Mouse (Mus musculus) midbrain, embryonic 11.5 days (tissue): ENCODE measurements around the gene Dnajc4. TPM values are rescaled to one million over a fixed set of nuclear protein-coding genes. Genes with fewer than 3 reads are reported as not detected.

ENCODE experiments used
- ATAC-seq: fragments of 200-750 bp; cut with Nextera tagmentation; 2 replicates; pipeline ENCODE4 v1.8.0; 2017; ENCODE audit warnings: moderate TSS enrichment, moderate library complexity; ENCODE audit not compliant: low FRiP score
- DNase-seq: peaks from one replicate; pipeline ENCODE4 v3.0.0; 2015; ENCODE audit warnings: low spot score; ENCODE audit errors: missing footprints
- H3K27ac ChIP-seq: fragments of 300-500 bp; sonication (generic); 2 replicates; pipeline ENCODE4 v1.5.1; 2014; ENCODE audit warnings: low read depth, low read length
- H3K27me3 ChIP-seq: fragments of 300-500 bp; sonication (generic); 2 replicates; pipeline ENCODE4 v1.6.1; 2014; ENCODE audit warnings: mild to moderate bottlenecking, low read length, moderate library complexity, mixed read lengths; ENCODE audit not compliant: control insufficient read depth, insufficient read depth
- H3K36me3 ChIP-seq: fragments of 300-500 bp; sonication (generic); 2 replicates; pipeline ENCODE4 v1.6.1; 2014; ENCODE audit warnings: mild to moderate bottlenecking, low read length, moderate library complexity, mixed read lengths; ENCODE audit not compliant: control insufficient read depth, insufficient read depth
- H3K4me1 ChIP-seq: fragments of 300-500 bp; sonication (generic); 2 replicates; pipeline ENCODE4 v1.6.1; 2014; ENCODE audit warnings: low read length; ENCODE audit not compliant: control insufficient read depth, insufficient read depth
- H3K4me2 ChIP-seq: fragments of 300-500 bp; sonication (generic); 2 replicates; pipeline ENCODE4 v1.6.1; 2014; ENCODE audit warnings: mild to moderate bottlenecking, moderate library complexity
- H3K4me3 ChIP-seq: fragments of 300-500 bp; sonication (generic); 2 replicates; pipeline ENCODE4 v1.5.1; 2014; ENCODE audit warnings: low read depth, low read length
- H3K9ac ChIP-seq: fragments of 300-500 bp; sonication (generic); 2 replicates; pipeline ENCODE4 v1.6.1; 2014; ENCODE audit warnings: low read length
- H3K9me3 ChIP-seq: fragments of 300-500 bp; sonication (generic); 2 replicates; pipeline ENCODE4 v1.6.1; 2016; ENCODE audit warnings: low read length; ENCODE audit not compliant: control insufficient read depth
- WGBS: fragments of 180-500 bp; shearing (Covaris S2); extraction: QIAGEN DNeasy Blood & Tissue Kit; methylation state at CpG from one replicate; pipeline ENCODE4 v1.1.7; 2014; 5-methylcytosine and 5-hydroxymethylcytosine counted together
- polyA plus RNA-seq: library from polyadenylated mRNA; unstranded; fragments of >200 nt; fragmentation: Nextera tagmentation; extraction: Ambion mirVana; gene quantifications from 2 replicates; pipeline ENCODE4 v1.2.1, GENCODE M21; 2014

Dnajc4 gene
- 17.9 and 21.0 TPM in 2 replicates for polyA plus RNA-seq

GRCm38 (mm10) chr19:6992011-6992858 is at the start of gene Dnajc4:
Gene Dnajc4 (minus strand): TSS chr19:6992572.
- DNase-seq (peak; percentile 98), ATAC-seq (peak; percentile 95)
- peaks cover 27% of the 10 kb centered on the region for H3K4me1 ChIP-seq
- H3K27me3 ChIP-seq, result no peaks in the 10 kb centered on the region
- no peaks in the 10 kb centered on the region for H3K36me3 ChIP-seq
- peak within 1 kb of the TSS; percentile 72 for H3K9ac ChIP-seq
- WGBS, result 1% methylated on average over 37 of the region's 37 CpGs
- no peak within 1 kb of the TSS for H3K27ac ChIP-seq
- H3K9me3 ChIP-seq, result no peaks in the 10 kb centered on the region
- peak within 1 kb of the TSS; percentile 52 for H3K4me3 ChIP-seq
- peak within 1 kb of the TSS; percentile 93 for H3K4me2 ChIP-seq

- Histone ChIP-seq H3K27me3 (no peaks in the 10 kb centered on the region), H3K4me3 (no peak overlapping the region), H3K4me2 (no peak overlapping the region), H3K27ac (no peak overlapping the region), H3K9ac (no peak overlapping the region), H3K36me3 (no peaks in the 10 kb centered on the region), H3K4me1 (peaks cover 22% of the 10 kb centered on the region), H3K9me3 (no peaks in the 10 kb centered on the region)
- ATAC-seq, result no peak
- no peak for DNase-seq
- 89% methylated on average over 2 of the region's 2 CpGs for WGBS
Measured at GRCm38 (mm10) chr19:7041171-7041570, 48.8 kb upstream of the Dnajc4 start.

- H3K4me2 ChIP-seq, result peak overlapping the region; percentile 72
- whole genome bisulfite sequencing, result 28% methylated on average over 13 of the region's 13 CpGs
- no peak for ATAC-seq
- peak overlapping the region; percentile 45 for H3K4me3 ChIP-seq
- no peak for DNase-seq
- H3K9ac ChIP-seq, result peak overlapping the region; percentile 83
- H3K4me1 ChIP-seq, result peaks cover 22% of the 10 kb centered on the region
- no peaks in the 10 kb centered on the region for H3K27me3 ChIP-seq
- H3K9me3 ChIP-seq, result no peaks in the 10 kb centered on the region
- peak overlapping the region; percentile 89 for H3K27ac ChIP-seq
- H3K36me3 ChIP-seq, result peaks cover under 1% of the 10 kb centered on the region; the same call in 1 of the 2 replicates
Measured at GRCm38 (mm10) chr19:7040637-7041130, 48.3 kb upstream of the Dnajc4 start.

GRCm38 (mm10) chr19:7039841-7040636 is 47.7 kb upstream of the Dnajc4 start, which contains the start of gene Stip1:
Gene Stip1 (minus strand): TSS chr19:7039967.
- under 1% methylated on average over 45 of the region's 49 CpGs for WGBS
- ATAC-seq (peak; percentile 99), DNase-seq (peak; percentile 100)
- Histone ChIP-seq H3K27ac (peak within 1 kb of the TSS; percentile 89), H3K9ac (peak within 1 kb of the TSS; percentile 93), H3K4me3 (peak within 1 kb of the TSS; percentile 92), H3K27me3 (no peaks in the 10 kb centered on the region), H3K9me3 (no peaks in the 10 kb centered on the region), H3K4me1 (peaks cover 22% of the 10 kb centered on the region), H3K36me3 (peaks cover 5% of the 10 kb centered on the region), H3K4me2 (peak within 1 kb of the TSS; percentile 87)

- Histone ChIP-seq H3K27me3 (no peaks in the 10 kb centered on the region), H3K36me3 (peaks cover 9% of the 10 kb centered on the region), H3K4me1 (peaks cover 22% of the 10 kb centered on the region), H3K4me2 (peak overlapping the region; percentile 87), H3K4me3 (peak overlapping the region; percentile 92), H3K9me3 (no peaks in the 10 kb centered on the region), H3K27ac (peak overlapping the region; percentile 87), H3K9ac (peak overlapping the region; percentile 93)
- DNase-seq (no peak), ATAC-seq (no peak)
- WGBS, result 2% methylated on average over 35 of the region's 35 CpGs
Measured at GRCm38 (mm10) chr19:7039088-7039720, 46.8 kb upstream of the Dnajc4 start.

- 94% methylated on average over 5 of the region's 5 CpGs for WGBS
- Histone ChIP-seq H3K9me3 (no peaks in the 10 kb centered on the region), H3K4me3 (no peak overlapping the region), H3K27me3 (no peaks in the 10 kb centered on the region), H3K36me3 (peaks cover 42% of the 10 kb centered on the region), H3K9ac (no peak overlapping the region), H3K27ac (no peak overlapping the region), H3K4me2 (no peak overlapping the region), H3K4me1 (peaks cover 16% of the 10 kb centered on the region)
- ATAC-seq (no peak), DNase-seq (no peak)
Measured at GRCm38 (mm10) chr19:7034006-7034405, 41.6 kb upstream of the Dnajc4 start.

- Histone ChIP-seq H3K27ac (no peak overlapping the region), H3K9ac (no peak overlapping the region), H3K4me1 (no peaks in the 10 kb centered on the region), H3K4me2 (no peak overlapping the region), H3K9me3 (no peaks in the 10 kb centered on the region), H3K36me3 (peaks cover 64% of the 10 kb centered on the region), H3K27me3 (no peaks in the 10 kb centered on the region), H3K4me3 (no peak overlapping the region)
- WGBS, result 96% methylated on average over 5 of the region's 5 CpGs
- DNase-seq (no peak), ATAC-seq (no peak)
Measured at GRCm38 (mm10) chr19:7029531-7029930, 37.2 kb upstream of the Dnajc4 start.

- Histone ChIP-seq H3K9me3 (no peaks in the 10 kb centered on the region), H3K36me3 (peaks cover 34% of the 10 kb centered on the region), H3K9ac (no peak overlapping the region), H3K4me2 (no peak overlapping the region), H3K4me3 (no peak overlapping the region), H3K4me1 (no peaks in the 10 kb centered on the region), H3K27me3 (no peaks in the 10 kb centered on the region), H3K27ac (no peak overlapping the region)
- ATAC-seq, result no peak
- 61% methylated on average over 3 of the region's 3 CpGs for WGBS
- DNase-seq, result peak; percentile 85
Measured at GRCm38 (mm10) chr19:7020224-7020641, 27.9 kb upstream of the Dnajc4 start.
